Mouse (Mus musculus): Measurements from ENCODE around the gene Braf. TPM values are rescaled to one million over a fixed set of nuclear protein-coding genes. Genes with fewer than 3 reads are reported as not detected.
A peak's percentile ranks its signal among the peaks of the same experiment; 100 is the strongest.
"Not testable (repeated sequence)": the region's sequence is repeated elsewhere in the genome, so short reads cannot be mapped to it uniquely, and the experiment has no call there.

The Braf gene
- polyA plus RNA-seq (2011; ENCODE audit: insufficient read depth, insufficient read length, low read depth, missing spikeins) = 60.7 and 71.3 TPM in 2 replicates

- Histone ChIP-seq H3K27me3 (ENCODE audit: control insufficient read depth, insufficient read depth, low read length, poor library complexity, severe bottlenecking) (no peaks in the 10 kb centered on the region), H3K9ac (ENCODE audit: low read depth, poor library complexity, severe bottlenecking) (peak within 1 kb of the TSS; percentile 88), H3K27ac (ENCODE audit: insufficient read depth, low read length) (no peak within 1 kb of the TSS), H3K9me3 (replicated peaks; ENCODE audit: control insufficient read depth, insufficient read depth, low read length, poor library complexity, severe bottlenecking) (no peaks in the 10 kb centered on the region), H3K36me3 (ENCODE audit: control insufficient read depth, insufficient read depth, low read length, poor library complexity, severe bottlenecking) (no peaks in the 10 kb centered on the region; the same call in 1 of the 2 replicates), H3K4me3 (ENCODE audit: low read depth, low read length) (peak within 1 kb of the TSS; percentile 89), H3K4me1 (ENCODE audit: control insufficient read depth, insufficient read depth, low read length) (peaks cover 3% of the 10 kb centered on the region)
- TF ChIP-seq POLR2A (IDR thresholded peaks at IDR 0.05; ENCODE audit: insufficient read depth, low read length) = no peak
- TF ChIP-seq EP300 (IDR thresholded peaks at IDR 0.05; ENCODE audit: insufficient read depth, low read depth, low read length) = peak; percentile 62; the same call in 1 of the 2 replicates
Observed at GRCm38 (mm10) chr6:39724866-39725711, at the start of gene Braf. Braf (minus strand) TSS chr6:39725463.

GRCm38 (mm10) chr6:39775029-39775428 is 49.8 kb upstream of the Braf start:
- H3K27me3 ChIP-seq (ENCODE audit: control insufficient read depth, insufficient read depth, low read length, poor library complexity, severe bottlenecking) = no peaks in the 10 kb centered on the region
- H3K4me3 ChIP-seq (ENCODE audit: low read depth, low read length) = no peak overlapping the region
- H3K4me1 ChIP-seq (ENCODE audit: control insufficient read depth, insufficient read depth, low read length) = peaks cover 2% of the 10 kb centered on the region
- TF ChIP-seq POLR2A (IDR thresholded peaks at IDR 0.05; ENCODE audit: insufficient read depth, low read length) (no peak), EP300 (IDR thresholded peaks at IDR 0.05; ENCODE audit: insufficient read depth, low read depth, low read length) (no peak), CTCF (IDR thresholded peaks at IDR 0.05; ENCODE audit: low read depth, low read length) (no peak)
- H3K36me3 ChIP-seq (ENCODE audit: control insufficient read depth, insufficient read depth, low read length, poor library complexity, severe bottlenecking) = no peaks in the 10 kb centered on the region
- H3K27ac ChIP-seq (ENCODE audit: insufficient read depth, low read length) = no peak overlapping the region
- no peaks in the 10 kb centered on the region for H3K9me3 ChIP-seq (replicated peaks; ENCODE audit: control insufficient read depth, insufficient read depth, low read length, poor library complexity, severe bottlenecking)
- no peak overlapping the region for H3K9ac ChIP-seq (ENCODE audit: low read depth, poor library complexity, severe bottlenecking)

GRCm38 (mm10) chr6:39757229-39757628 is 32.0 kb upstream of the Braf start:
- Histone ChIP-seq H3K4me3 (ENCODE audit: low read depth, low read length) (no peak overlapping the region), H3K9ac (ENCODE audit: low read depth, poor library complexity, severe bottlenecking) (no peak overlapping the region), H3K9me3 (replicated peaks; ENCODE audit: control insufficient read depth, insufficient read depth, low read length, poor library complexity, severe bottlenecking) (peaks cover 10% of the 10 kb centered on the region), H3K27ac (ENCODE audit: insufficient read depth, low read length) (no peak overlapping the region), H3K36me3 (ENCODE audit: control insufficient read depth, insufficient read depth, low read length, poor library complexity, severe bottlenecking) (no peaks in the 10 kb centered on the region), H3K4me1 (ENCODE audit: control insufficient read depth, insufficient read depth, low read length) (no peaks in the 10 kb centered on the region), H3K27me3 (ENCODE audit: control insufficient read depth, insufficient read depth, low read length, poor library complexity, severe bottlenecking) (no peaks in the 10 kb centered on the region)
- no peak for TF ChIP-seq EP300 (IDR thresholded peaks at IDR 0.05; ENCODE audit: insufficient read depth, low read depth, low read length)
- TF ChIP-seq CTCF (IDR thresholded peaks at IDR 0.05; ENCODE audit: low read depth, low read length) = no peak
- no peak for TF ChIP-seq POLR2A (IDR thresholded peaks at IDR 0.05; ENCODE audit: insufficient read depth, low read length)

- Histone ChIP-seq H3K9me3 (replicated peaks; ENCODE audit: control insufficient read depth, insufficient read depth, low read length, poor library complexity, severe bottlenecking) (no peaks in the 10 kb centered on the region), H3K9ac (ENCODE audit: low read depth, poor library complexity, severe bottlenecking) (no peak overlapping the region), H3K4me1 (ENCODE audit: control insufficient read depth, insufficient read depth, low read length) (no peaks in the 10 kb centered on the region), H3K27ac (ENCODE audit: insufficient read depth, low read length) (no peak overlapping the region), H3K27me3 (ENCODE audit: control insufficient read depth, insufficient read depth, low read length, poor library complexity, severe bottlenecking) (no peaks in the 10 kb centered on the region), H3K36me3 (ENCODE audit: control insufficient read depth, insufficient read depth, low read length, poor library complexity, severe bottlenecking) (no peaks in the 10 kb centered on the region), H3K4me3 (ENCODE audit: low read depth, low read length) (no peak overlapping the region)
- no peak for TF ChIP-seq POLR2A (IDR thresholded peaks at IDR 0.05; ENCODE audit: insufficient read depth, low read length)
- TF ChIP-seq CTCF (IDR thresholded peaks at IDR 0.05; ENCODE audit: low read depth, low read length) = no peak
- TF ChIP-seq EP300 (IDR thresholded peaks at IDR 0.05; ENCODE audit: insufficient read depth, low read depth, low read length) = no peak
Observed at GRCm38 (mm10) chr6:39749881-39750280, 24.6 kb upstream of the Braf start.

- H3K27me3 ChIP-seq (ENCODE audit: control insufficient read depth, insufficient read depth, low read length, poor library complexity, severe bottlenecking) = no peaks in the 10 kb centered on the region
- no peak overlapping the region for H3K27ac ChIP-seq (ENCODE audit: insufficient read depth, low read length)
- H3K4me3 ChIP-seq (ENCODE audit: low read depth, low read length) = no peak overlapping the region
- H3K36me3 ChIP-seq (ENCODE audit: control insufficient read depth, insufficient read depth, low read length, poor library complexity, severe bottlenecking) = no peaks in the 10 kb centered on the region
- TF ChIP-seq POLR2A (IDR thresholded peaks at IDR 0.05; ENCODE audit: insufficient read depth, low read length) (no peak), CTCF (IDR thresholded peaks at IDR 0.05; ENCODE audit: low read depth, low read length) (no peak), EP300 (IDR thresholded peaks at IDR 0.05; ENCODE audit: insufficient read depth, low read depth, low read length) (no peak)
- H3K9me3 ChIP-seq (replicated peaks; ENCODE audit: control insufficient read depth, insufficient read depth, low read length, poor library complexity, severe bottlenecking) = no peaks in the 10 kb centered on the region
- no peak overlapping the region for H3K9ac ChIP-seq (ENCODE audit: low read depth, poor library complexity, severe bottlenecking)
- H3K4me1 ChIP-seq (ENCODE audit: control insufficient read depth, insufficient read depth, low read length) = no peaks in the 10 kb centered on the region
Observed at GRCm38 (mm10) chr6:39747094-39747493, 21.8 kb upstream of the Braf start.

- Histone ChIP-seq H3K9ac (ENCODE audit: low read depth, poor library complexity, severe bottlenecking) (no peak overlapping the region), H3K27ac (ENCODE audit: insufficient read depth, low read length) (no peak overlapping the region), H3K9me3 (replicated peaks; ENCODE audit: control insufficient read depth, insufficient read depth, low read length, poor library complexity, severe bottlenecking) (no peaks in the 10 kb centered on the region), H3K4me3 (ENCODE audit: low read depth, low read length) (no peak overlapping the region), H3K4me1 (ENCODE audit: control insufficient read depth, insufficient read depth, low read length) (no peaks in the 10 kb centered on the region), H3K36me3 (ENCODE audit: control insufficient read depth, insufficient read depth, low read length, poor library complexity, severe bottlenecking) (no peaks in the 10 kb centered on the region), H3K27me3 (ENCODE audit: control insufficient read depth, insufficient read depth, low read length, poor library complexity, severe bottlenecking) (no peaks in the 10 kb centered on the region)
- no peak for TF ChIP-seq POLR2A (IDR thresholded peaks at IDR 0.05; ENCODE audit: insufficient read depth, low read length)
- no peak for TF ChIP-seq EP300 (IDR thresholded peaks at IDR 0.05; ENCODE audit: insufficient read depth, low read depth, low read length)
- no peak for TF ChIP-seq CTCF (IDR thresholded peaks at IDR 0.05; ENCODE audit: low read depth, low read length)
Observed at GRCm38 (mm10) chr6:39745456-39745855, 20.2 kb upstream of the Braf start.

GRCm38 (mm10) chr6:39739698-39740097 is 14.4 kb upstream of the Braf start:
- not testable (repeated sequence) for H3K9ac ChIP-seq (ENCODE audit: low read depth, poor library complexity, severe bottlenecking); H3K27ac ChIP-seq (ENCODE audit: insufficient read depth, low read length); H3K36me3 ChIP-seq (ENCODE audit: control insufficient read depth, insufficient read depth, low read length, poor library complexity, severe bottlenecking); H3K9me3 ChIP-seq (replicated peaks; ENCODE audit: control insufficient read depth, insufficient read depth, low read length, poor library complexity, severe bottlenecking); H3K4me3 ChIP-seq (ENCODE audit: low read depth, low read length); H3K4me1 ChIP-seq (ENCODE audit: control insufficient read depth, insufficient read depth, low read length); H3K27me3 ChIP-seq (ENCODE audit: control insufficient read depth, insufficient read depth, low read length, poor library complexity, severe bottlenecking)

Data from ES-Bruce4 (cell line).